Mouse (Mus musculus): ENCODE measurements around the gene Grip2.

- TF ChIP-seq CTCF (IDR thresholded peaks at IDR 0.05; ENCODE audit: insufficient read depth, low read depth, low read length) (no peak), POLR2A (IDR thresholded peaks at IDR 0.05; ENCODE audit: insufficient read depth, low read depth, low read length) (no peak)
Measured at GRCm38 (mm10) chr6:91773951-91774350, 53.1 kb downstream of the Grip2 start.

Data from olfactory bulb, adult 2 months (tissue).